Mouse (Mus musculus) thymus, adult 2 months (tissue): ENCODE measurements at regions not wholly inside any gene's neighbourhood (a gene's known extent, or its start where the extent isn't known, plus 50 kb on each side); places are given as distances from the start of the nearest gene placed in this dataset.

Experiments used
- CTCF ChIP-seq: fragments of 200-500 bp; IDR thresholded peaks from 2 replicates; pipeline ENCODE4 v1.5.1; 2012; ENCODE audit warnings: mild to moderate bottlenecking, control low read depth, low read length, moderate library complexity, borderline replicate concordance; ENCODE audit not compliant: control insufficient read depth, poor library complexity, insufficient read depth; ENCODE audit errors: extremely low read depth
- POLR2A ChIP-seq: fragments of 200-500 bp; IDR thresholded peaks from 2 replicates; pipeline ENCODE4 v1.6.1; 2012; ENCODE audit warnings: mild to moderate bottlenecking, low read length, control low read depth, moderate library complexity; ENCODE audit not compliant: control insufficient read depth, poor library complexity, insufficient read depth; ENCODE audit errors: extremely low read depth

- TF ChIP-seq CTCF (no peak), POLR2A (no peak)
These were observed 991.5 kb upstream of the Foxg1 start for GRCm38 (mm10) chr12:48391008-48391407.
